Mouse (Mus musculus) heart, embryonic 14.5 days (tissue): ENCODE measurements at regions not wholly inside any gene's neighbourhood (a gene's known extent, or its start where the extent isn't known, plus 50 kb on each side); places are given as distances from the start of the nearest gene placed in this dataset.

ENCODE experiments used
- ATAC-seq: fragments of 200-750 bp; cut with Nextera tagmentation; 2 replicates; pipeline ENCODE4 v1.8.0; 2017; ENCODE audit warnings: low read depth, moderate TSS enrichment; ENCODE audit not compliant: insufficient number of reproducible peaks, insufficient read depth, low FRiP score
- H3K27ac ChIP-seq, 2 experiments: fragments of 200-500 bp in 1 of 2; fragments of 300-500 bp in 1 of 2; sonication (generic) in 1 of 2; replicated peaks in 1 of 2; 2 replicates each; pipeline ENCODE4 v1.5.1; 2012 to 2014; ENCODE audit warnings: low read depth in 2 of 2, low read length in 2 of 2, control low read depth in 1 of 2, mild to moderate bottlenecking in 1 of 2, mixed read lengths in 1 of 2; ENCODE audit not compliant: control insufficient read depth in 1 of 2, insufficient read depth in 1 of 2
- H3K27me3 ChIP-seq: fragments of 300-500 bp; sonication (generic); 2 replicates; pipeline ENCODE4 v1.6.1; 2014; ENCODE audit warnings: mild to moderate bottlenecking, low read length, control low read depth; ENCODE audit not compliant: control insufficient read depth, insufficient read depth
- H3K36me3 ChIP-seq: fragments of 300-500 bp; sonication (generic); 2 replicates; pipeline ENCODE4 v1.6.1; 2014; ENCODE audit warnings: mild to moderate bottlenecking, control low read depth, low read length, mixed read lengths; ENCODE audit not compliant: control insufficient read depth, insufficient read depth
- H3K4me1 ChIP-seq, 2 experiments: fragments of 200-500 bp in 1 of 2; fragments of 300-500 bp in 1 of 2; sonication (generic) in 1 of 2; 2 replicates each; pipeline ENCODE4 v1.6.1; 2012 to 2014; ENCODE audit warnings: low read length in 2 of 2, control low read depth in 1 of 2, mixed read lengths in 1 of 2; ENCODE audit not compliant: control insufficient read depth in 2 of 2, insufficient read depth in 2 of 2
- H3K4me2 ChIP-seq: fragments of 300-500 bp; sonication (generic); 2 replicates; pipeline ENCODE4 v1.6.1; 2014; ENCODE audit warnings: mild to moderate bottlenecking, low read length
- H3K4me3 ChIP-seq, 2 experiments: fragments of 200-500 bp in 1 of 2; fragments of 300-500 bp in 1 of 2; sonication (generic) in 1 of 2; 2 replicates each; pipeline ENCODE4 v1.5.1; 2012 to 2014; ENCODE audit warnings: low read length in 2 of 2, mild to moderate bottlenecking in 2 of 2, control low read depth in 1 of 2, low read depth in 1 of 2, moderate library complexity in 1 of 2; ENCODE audit not compliant: control insufficient read depth in 1 of 2, insufficient read depth in 1 of 2
- H3K9ac ChIP-seq: fragments of 300-500 bp; sonication (generic); 2 replicates; pipeline ENCODE4 v1.6.1; 2014; ENCODE audit warnings: mild to moderate bottlenecking, low read length
- H3K9me3 ChIP-seq: fragments of 300-500 bp; sonication (generic); 2 replicates; pipeline ENCODE4 v1.6.1; 2016; ENCODE audit warnings: low read length, control low read depth; ENCODE audit not compliant: control insufficient read depth
- WGBS: fragments of 180-500 bp; shearing (Covaris S2); extraction: QIAGEN DNeasy Blood & Tissue Kit; methylation state at CpG from one replicate; pipeline ENCODE4 v1.1.7; 2014; 5-methylcytosine and 5-hydroxymethylcytosine counted together

DNA sequence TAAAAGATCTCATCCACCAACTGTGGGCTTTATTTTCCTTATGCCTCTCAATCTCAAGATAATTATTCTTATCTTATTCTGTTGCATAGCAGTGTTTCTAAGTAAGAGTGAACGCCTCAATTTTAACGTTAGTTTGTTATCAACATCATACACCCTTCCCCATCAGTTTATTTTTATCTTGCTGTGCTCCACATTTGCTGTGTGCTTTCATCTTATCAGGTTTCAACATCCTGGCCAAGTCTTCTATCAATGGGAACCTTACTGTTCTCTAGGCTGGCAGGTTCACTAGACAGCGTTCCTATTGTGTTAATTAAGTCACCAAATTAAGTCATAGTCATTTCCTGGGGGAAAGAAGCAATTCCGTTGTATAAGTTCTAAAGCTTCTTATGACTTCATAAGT is 263.1 kb upstream of the Etaa1 start:
- ATAC-seq = no peak
- Histone ChIP-seq H3K4me3 (no peak overlapping the region), H3K4me1 (no peaks in the 10 kb centered on the region), H3K27me3 (no peaks in the 10 kb centered on the region), H3K27ac (no peak overlapping the region), H3K9me3 (no peaks in the 10 kb centered on the region), H3K4me2 (no peak overlapping the region), H3K9ac (no peak overlapping the region), H3K36me3 (no peaks in the 10 kb centered on the region)
- 28% methylated on average over 4 of the region's 4 CpGs for WGBS

GRCm38 (mm10) chr11:18173028-18173427 is 219.4 kb upstream of the Etaa1 start:
- no peak overlapping the region for H3K4me2 ChIP-seq
- no peaks in the 10 kb centered on the region for H3K27me3 ChIP-seq
- ATAC-seq = no peak
- no peak overlapping the region for H3K4me3 ChIP-seq
- WGBS = 68% methylated on average over 2 of the region's 2 CpGs
- no peak overlapping the region for H3K27ac ChIP-seq
- no peaks in the 10 kb centered on the region for H3K4me1 ChIP-seq
- H3K36me3 ChIP-seq = no peaks in the 10 kb centered on the region
- H3K9ac ChIP-seq = no peak overlapping the region
- H3K9me3 ChIP-seq = no peaks in the 10 kb centered on the region

- no peaks in the 10 kb centered on the region for H3K36me3 ChIP-seq
- WGBS = 67% methylated on average over 2 of the region's 2 CpGs
Measured at GRCm38 (mm10) chr11:18171207-18171776, 217.6 kb upstream of the Etaa1 start.

DNA sequence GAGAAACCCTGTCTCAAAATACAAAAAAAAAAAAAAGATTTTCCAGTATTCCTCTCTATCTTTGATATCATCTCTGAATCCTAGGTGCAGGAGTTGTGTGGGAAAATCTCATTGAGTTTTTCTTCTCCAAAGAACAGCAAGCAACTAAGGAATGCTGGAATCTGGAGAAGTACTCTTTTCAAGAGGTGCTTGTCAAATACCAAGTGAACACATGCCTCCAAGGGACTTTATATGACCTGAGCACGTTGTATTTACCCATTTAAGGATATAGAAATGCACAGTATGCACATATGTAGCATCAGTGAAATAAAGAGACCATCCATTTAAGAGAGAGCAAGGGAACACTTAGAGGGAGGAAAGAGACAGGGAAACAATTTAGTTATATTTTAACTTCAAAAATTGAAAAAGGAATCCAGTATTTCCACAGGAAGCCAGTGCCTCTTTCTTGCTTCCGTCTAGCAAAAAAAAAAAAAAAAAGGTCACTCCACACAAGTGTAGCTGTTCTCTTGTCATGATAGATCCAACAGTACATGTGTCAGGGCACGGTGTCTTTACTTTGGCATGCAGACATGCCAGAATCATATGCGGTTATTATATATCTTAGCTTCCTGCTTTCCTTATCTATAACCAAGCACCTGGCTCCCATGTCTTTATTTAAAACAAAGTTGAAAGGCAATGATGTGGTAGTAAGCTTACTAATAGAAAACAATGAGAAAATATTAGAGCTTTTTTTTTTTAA is 212.1 kb upstream of the Etaa1 start:
- Histone ChIP-seq H3K9ac (no peak overlapping the region), H3K4me2 (no peak overlapping the region), H3K27me3 (no peaks in the 10 kb centered on the region), H3K9me3 (no peaks in the 10 kb centered on the region), H3K27ac (no peak overlapping the region), H3K4me1 (no peaks in the 10 kb centered on the region; a peak in 1 of 4 replicates), H3K4me3 (no peak overlapping the region), H3K36me3 (no peaks in the 10 kb centered on the region)
- ATAC-seq = no peak
- 66% methylated on average over 4 of the region's 4 CpGs for WGBS

More at GRCm38 (mm10) chr11:18171207-18171776, 217.6 kb upstream of the Etaa1 start:
- H3K9ac ChIP-seq = no peak overlapping the region
- H3K4me1 ChIP-seq = no peaks in the 10 kb centered on the region
- no peak for ATAC-seq
- H3K9me3 ChIP-seq = no peaks in the 10 kb centered on the region
- H3K27me3 ChIP-seq = no peaks in the 10 kb centered on the region
- H3K4me3 ChIP-seq = no peak overlapping the region
- no peak overlapping the region for H3K27ac ChIP-seq
- no peak overlapping the region for H3K4me2 ChIP-seq

DNA sequence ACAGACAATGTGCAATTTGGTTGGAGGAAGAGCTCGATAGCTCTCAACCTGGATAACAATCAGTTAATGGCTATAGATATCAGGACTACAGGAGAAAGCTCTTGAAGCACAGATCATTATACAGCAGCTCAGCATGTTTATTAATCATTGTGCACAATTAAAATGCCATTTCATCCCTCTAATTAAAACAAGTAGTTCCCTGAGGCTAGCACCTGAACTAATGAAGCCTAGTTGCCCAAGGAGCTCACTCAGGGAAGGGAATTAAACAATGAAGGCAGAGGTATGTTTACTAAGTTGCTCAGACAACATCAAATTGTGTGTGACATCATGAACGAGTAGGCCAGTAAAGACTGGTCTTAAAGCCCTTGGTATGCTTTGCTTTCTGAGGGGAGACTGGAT is 210.3 kb upstream of the Etaa1 start:
- no peak overlapping the region for H3K27ac ChIP-seq
- no peaks in the 10 kb centered on the region; a peak in 1 of 4 replicates for H3K4me1 ChIP-seq
- ATAC-seq = no peak
- no peaks in the 10 kb centered on the region for H3K9me3 ChIP-seq
- 64% methylated on average over 2 of the region's 2 CpGs for WGBS
- no peak overlapping the region for H3K4me3 ChIP-seq
- no peak overlapping the region for H3K9ac ChIP-seq
- no peaks in the 10 kb centered on the region for H3K36me3 ChIP-seq
- H3K4me2 ChIP-seq = no peak overlapping the region
- H3K27me3 ChIP-seq = no peaks in the 10 kb centered on the region

GRCm38 (mm10) chr11:18163156-18164024 is 209.7 kb upstream of the Etaa1 start:
- H3K27ac ChIP-seq = no peak overlapping the region
- H3K4me1 ChIP-seq = no peaks in the 10 kb centered on the region; a peak in 1 of 4 replicates
- H3K4me2 ChIP-seq = no peak overlapping the region
- no peaks in the 10 kb centered on the region for H3K36me3 ChIP-seq
- no peaks in the 10 kb centered on the region for H3K9me3 ChIP-seq
- no peak for ATAC-seq
- WGBS = 66% methylated on average over 5 of the region's 5 CpGs
- H3K9ac ChIP-seq = no peak overlapping the region
- H3K4me3 ChIP-seq = no peak overlapping the region
- no peaks in the 10 kb centered on the region for H3K27me3 ChIP-seq

- H3K4me1 ChIP-seq = peaks cover 4 to 7% of the 10 kb centered on the region in 2 experiments
- H3K9ac ChIP-seq = no peak overlapping the region
- WGBS = 82% methylated on average over 4 of the region's 4 CpGs
- H3K4me2 ChIP-seq = no peak overlapping the region
- no peaks in the 10 kb centered on the region for H3K36me3 ChIP-seq
- no peaks in the 10 kb centered on the region for H3K27me3 ChIP-seq
- no peak overlapping the region for H3K27ac ChIP-seq
- no peak for ATAC-seq
- H3K4me3 ChIP-seq = no peak overlapping the region
- H3K9me3 ChIP-seq = no peaks in the 10 kb centered on the region
Measured at GRCm38 (mm10) chr11:18156506-18156905, 202.8 kb upstream of the Etaa1 start.
